Mouse (Mus musculus) right cerebral cortex, postnatal 36 days (tissue): ENCODE data around the gene Ptprb.

Source experiments
- DNase-seq, 2 experiments: peaks; one replicate each; pipeline ENCODE4 v3.0.0; 2022; ENCODE audit warnings: low spot score in 2 of 2, mixed read lengths in 1 of 2

Gene Ptprb

GRCm38 (mm10) chr10:116296439-116296838, 21.1 kb downstream of the Ptprb start:
- no peak for DNase-seq

- DNase-seq, result no peak
Measured at GRCm38 (mm10) chr10:116297854-116298253, 22.5 kb downstream of the Ptprb start.

DNA sequence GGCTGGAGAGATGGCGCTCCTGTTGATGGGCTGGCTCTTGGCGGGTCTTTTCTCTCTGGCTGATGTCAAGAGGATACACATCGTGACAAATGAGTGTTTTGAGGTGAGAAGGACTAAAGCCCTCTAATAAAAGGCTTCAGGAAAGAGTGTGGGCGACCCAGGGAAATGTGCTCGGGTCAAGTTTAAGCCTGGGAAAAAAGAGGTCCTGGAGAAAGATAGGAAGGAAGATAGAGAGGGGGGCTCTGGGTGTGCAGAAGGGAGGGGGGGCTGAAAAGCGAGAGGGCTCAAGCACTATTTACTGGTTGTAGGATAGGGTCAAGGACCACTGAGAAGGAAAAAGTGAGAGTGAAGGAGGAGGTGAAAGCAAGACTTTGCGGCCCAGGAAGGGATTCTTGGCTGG, 25.5 kb downstream of the Ptprb start:
- no peak for DNase-seq

- no peak for DNase-seq
Measured at GRCm38 (mm10) chr10:116301258-116301657, 25.9 kb downstream of the Ptprb start.

GRCm38 (mm10) chr10:116304355-116304754, 29.0 kb downstream of the Ptprb start:
- no peak for DNase-seq

GRCm38 (mm10) chr10:116309460-116309859, 34.1 kb downstream of the Ptprb start:
- DNase-seq, result no peak

GRCm38 (mm10) chr10:116310516-116311210, 35.3 kb downstream of the Ptprb start:
- no peak for DNase-seq

DNA sequence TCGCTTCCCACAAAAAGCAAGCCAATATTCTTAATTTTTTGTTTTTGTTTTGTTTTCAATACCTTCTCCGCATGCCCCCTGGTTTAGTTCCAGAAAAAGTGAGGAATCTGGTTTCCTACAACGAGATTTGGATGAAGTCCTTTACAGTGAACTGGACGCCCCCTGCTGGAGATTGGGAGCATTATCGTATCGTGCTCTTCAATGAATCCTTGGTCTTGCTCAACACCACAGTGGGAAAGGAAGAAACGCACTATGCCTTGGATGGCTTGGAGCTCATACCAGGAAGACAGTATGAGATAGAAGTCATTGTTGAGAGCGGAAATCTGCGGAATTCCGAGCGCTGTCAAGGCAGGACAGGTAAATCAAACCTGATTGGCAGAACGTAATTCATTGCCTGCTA, 43.9 kb downstream of the Ptprb start:
- DNase-seq, result peak; percentile 64 to 76

DNA sequence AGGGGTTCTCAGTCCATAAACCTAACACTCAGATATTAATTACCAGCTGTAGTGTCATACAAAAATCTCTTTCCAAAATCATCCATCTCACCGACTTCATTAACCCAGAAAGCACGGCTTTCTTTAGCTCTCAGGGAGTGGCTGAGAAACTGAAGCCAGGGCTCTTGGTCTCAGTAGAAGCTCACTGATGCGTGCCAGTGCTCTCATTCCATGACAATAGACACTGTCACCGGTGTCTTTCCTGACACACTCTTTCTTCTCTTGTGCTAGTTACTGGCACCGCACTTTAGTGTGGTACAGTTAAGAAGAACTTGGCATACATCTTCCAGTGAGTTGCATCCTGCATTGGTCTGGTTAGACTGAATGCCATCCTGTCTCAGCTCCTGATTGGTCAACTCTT, 53.8 kb downstream of the Ptprb start:
- DNase-seq, result no peak

GRCm38 (mm10) chr10:116330458-116330857, 55.1 kb downstream of the Ptprb start:
- peak; percentile 51 to 54 for DNase-seq

DNA sequence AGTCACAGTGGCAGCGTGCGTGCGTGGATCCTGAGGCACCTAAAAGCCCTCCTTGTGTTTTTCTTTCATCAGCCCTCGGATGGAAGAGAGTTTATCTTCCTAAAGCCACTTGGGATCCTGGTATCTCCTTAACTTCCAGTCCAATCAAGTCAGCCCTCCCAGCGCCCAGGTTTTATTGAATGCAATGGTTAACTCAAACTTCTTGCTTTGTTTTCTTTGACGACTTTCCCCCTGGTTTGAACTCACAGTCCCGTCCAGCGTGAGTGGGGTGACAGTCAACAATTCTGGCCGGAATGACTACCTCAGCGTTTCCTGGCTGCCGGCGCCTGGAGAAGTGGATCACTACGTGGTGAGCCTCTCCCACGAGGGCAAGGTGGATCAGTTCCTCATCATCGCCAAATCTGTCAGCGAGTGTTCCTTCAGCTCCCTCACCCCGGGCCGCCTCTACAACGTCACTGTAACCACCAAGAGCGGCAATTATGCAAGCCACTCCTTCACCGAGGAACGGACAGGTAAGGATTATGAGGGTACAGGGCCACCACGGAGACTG, 55.7 kb downstream of the Ptprb start:
- no peak for DNase-seq

DNA sequence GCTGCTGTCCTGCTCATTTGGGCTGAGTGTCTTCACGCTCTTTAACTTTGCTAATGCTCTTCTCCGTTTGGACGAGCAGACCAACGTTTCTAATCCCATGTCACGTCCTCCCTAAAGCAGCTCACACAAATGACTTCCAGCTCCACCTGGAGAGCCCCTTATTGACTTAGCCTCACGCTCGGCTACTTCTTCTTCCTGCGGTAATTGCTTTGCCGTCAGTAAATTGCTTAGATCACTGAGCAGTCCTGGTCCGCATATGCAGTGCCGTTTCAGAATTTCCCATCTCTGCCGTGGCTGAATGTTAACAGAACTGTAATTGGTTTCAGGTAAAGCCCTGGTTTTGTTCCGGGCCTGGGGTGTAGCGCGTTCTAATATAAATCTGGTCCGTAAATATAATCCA, 58.3 kb downstream of the Ptprb start:
- DNase-seq, result no peak

DNA sequence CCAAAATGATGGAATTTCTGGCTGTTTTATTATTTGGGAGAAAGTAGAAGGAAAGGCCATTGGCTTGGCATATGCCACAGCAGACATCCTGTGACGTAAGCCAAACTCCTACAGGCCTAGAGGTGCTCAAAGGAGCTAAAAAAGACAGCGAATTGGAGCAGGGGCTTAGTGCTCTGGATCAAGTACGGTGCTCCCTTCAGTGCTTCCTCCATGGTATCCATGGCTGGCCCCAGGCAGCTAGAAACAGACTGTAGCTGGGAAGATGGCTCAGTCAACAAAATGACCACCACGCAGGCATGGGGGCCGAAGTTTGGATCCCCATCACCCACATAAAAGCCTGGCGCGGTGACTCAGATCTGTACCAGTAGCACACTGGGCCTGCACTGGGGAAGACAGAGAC, 58.8 kb downstream of the Ptprb start:
- no peak for DNase-seq

DNA sequence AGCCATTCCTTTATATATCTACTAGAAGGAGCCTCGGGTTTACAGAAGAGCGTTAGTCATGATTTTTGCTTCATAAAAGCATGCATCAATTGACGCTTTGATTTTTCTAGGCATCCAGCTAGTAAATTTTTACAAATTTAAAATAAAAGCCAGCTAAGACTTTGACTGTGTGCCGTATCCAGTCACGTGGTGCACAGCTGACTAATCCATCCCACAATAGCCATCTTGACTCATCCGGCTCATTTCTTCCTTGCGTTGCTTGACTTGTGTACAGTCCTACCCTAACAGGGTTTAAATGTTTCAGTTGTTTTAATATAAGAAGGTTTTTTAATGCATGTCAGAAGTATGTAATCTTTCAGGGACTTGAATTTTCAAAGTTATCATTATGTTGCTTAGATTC, 60.0 kb downstream of the Ptprb start:
- DNase-seq, result no peak

DNA sequence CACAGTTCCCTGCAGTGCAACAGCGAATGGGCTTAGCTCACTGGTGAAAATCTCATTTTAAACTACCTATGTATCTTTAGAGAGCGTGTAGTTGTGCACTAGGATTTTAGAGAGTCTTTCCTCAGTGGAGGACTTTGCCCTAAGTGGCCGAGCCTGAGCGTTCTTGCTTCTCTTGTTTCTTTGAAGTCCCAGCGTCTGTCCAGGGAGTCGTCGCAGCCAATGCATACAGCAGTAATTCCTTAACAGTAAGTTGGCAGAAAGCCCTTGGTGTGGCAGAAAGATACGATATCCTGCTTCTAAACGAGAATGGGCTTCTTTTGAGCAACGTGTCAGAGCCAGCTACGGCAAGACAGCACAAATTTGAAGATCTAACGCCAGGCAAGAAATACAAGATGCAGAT, 65.9 kb downstream of the Ptprb start:
- DNase-seq, result no peak

DNA sequence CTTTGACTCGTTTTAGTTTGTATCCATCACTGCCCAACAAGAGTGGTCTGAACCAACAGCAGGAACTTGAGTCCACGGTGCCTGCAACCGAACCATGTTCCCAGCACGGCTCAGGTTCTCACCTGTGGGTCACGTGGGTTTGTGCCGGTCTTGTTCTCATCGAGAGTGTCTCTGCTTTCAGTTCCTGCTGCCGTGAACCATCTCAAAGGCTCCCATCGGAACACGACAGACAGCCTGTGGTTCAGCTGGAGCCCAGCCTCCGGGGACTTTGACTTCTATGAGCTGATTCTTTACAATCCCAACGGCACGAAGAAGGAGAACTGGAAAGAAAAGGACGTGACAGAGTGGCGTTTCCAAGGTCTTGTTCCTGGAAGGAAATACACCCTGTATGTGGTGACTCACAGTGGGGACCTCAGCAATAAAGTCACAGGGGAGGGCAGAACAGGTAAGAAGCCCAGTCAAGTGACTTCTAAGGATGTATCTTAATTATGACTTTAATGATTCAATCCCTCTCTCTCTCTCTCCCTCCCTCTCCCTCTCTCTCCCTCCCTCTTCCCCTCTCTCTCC, 71.4 kb downstream of the Ptprb start:
- DNase-seq, result no peak

GRCm38 (mm10) chr10:116349004-116349403, 73.7 kb downstream of the Ptprb start:
- DNase-seq, result no peak

GRCm38 (mm10) chr10:116350532-116350931, 75.2 kb downstream of the Ptprb start:
- no peak for DNase-seq

- DNase-seq, result no peak
Measured at GRCm38 (mm10) chr10:116354372-116354771, 79.0 kb downstream of the Ptprb start.

- peak in 1 of 2 experiments; percentile 34 for DNase-seq
Measured at GRCm38 (mm10) chr10:116362181-116362580, 86.9 kb downstream of the Ptprb start.

DNA sequence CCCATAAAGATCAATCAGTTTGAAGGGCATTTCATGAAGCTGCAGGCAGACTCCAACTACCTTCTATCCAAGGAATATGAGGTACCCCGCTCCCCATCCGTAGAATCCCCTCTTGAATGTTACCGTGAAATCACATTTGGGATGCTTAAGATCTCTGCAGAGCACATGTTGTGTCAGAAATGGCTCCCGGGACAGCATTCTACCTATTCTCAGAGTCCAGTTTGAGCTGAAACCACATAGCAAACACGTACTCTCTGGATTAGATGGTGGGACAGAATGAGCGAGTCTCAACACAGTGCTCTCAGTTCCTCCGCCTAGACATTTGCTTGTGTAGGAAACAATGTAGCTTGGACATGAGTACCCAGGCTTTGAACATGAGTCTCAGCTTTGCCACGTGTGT, 87.3 kb downstream of the Ptprb start:
- DNase-seq, result no peak

- DNase-seq, result peak in 1 of 2 experiments; percentile 20
Measured at GRCm38 (mm10) chr10:116364759-116365158, 89.4 kb downstream of the Ptprb start.

DNA sequence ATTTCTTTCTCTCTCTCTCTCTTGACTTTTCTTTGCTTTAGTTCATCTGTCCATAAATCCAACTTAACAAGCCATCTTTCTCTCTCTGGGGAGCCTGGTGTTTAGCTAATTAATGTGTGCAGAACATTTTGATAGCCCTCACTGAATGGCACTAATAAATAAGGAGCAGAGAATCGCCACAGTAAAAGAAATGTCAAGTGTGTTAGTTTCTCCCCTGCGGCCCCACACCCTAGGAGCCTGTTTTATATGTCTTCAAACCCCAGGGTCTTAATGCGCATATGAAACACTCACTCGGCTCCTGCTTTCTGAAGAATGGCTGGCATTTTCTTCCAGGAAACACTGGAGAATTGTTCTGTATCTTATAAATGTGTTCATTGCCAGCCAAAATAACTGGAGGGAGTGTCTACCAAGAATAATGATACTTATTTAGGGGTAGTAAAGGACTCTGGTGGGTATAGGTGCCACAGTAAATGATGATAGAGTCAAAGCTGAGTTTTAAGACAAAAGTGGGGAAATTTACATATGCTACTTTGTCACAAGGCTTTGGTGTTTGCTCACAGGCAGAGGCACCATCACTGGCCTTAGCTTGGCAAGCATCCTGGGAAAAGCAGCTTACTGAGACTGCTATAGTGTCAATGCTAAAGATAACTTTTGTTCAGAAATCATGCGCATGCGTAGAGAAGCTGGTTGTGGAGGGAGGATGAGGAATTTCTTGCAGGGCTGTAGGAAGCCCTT, 95.8 kb downstream of the Ptprb start:
- DNase-seq, result no peak
